In genomic region chr9:107571534-107572326, GRCm38 (mm10) we compare ENCODE assay signal across 8 mouse cellular contexts. TPM values are rescaled to one million over a fixed set of nuclear protein-coding genes. Genes with fewer than 3 reads are reported as not detected.
DNase-seq lines count a peak whose midpoint lies in the region; ATAC-seq and TF ChIP-seq lines count a peak whose summit lies in the region.

No protein-coding gene starts in this region.

- peak; percentile 69 for DNase-seq in kidney, adult 2 months
- no peak for DNase-seq in kidney, postnatal 10 days
- peak; percentile 59 for DNase-seq in liver, adult 2 months (ENCODE audit: extremely low read depth, low read depth, low spot score)
- no peak for DNase-seq in frontal cortex, postnatal 36 days (ENCODE audit: low spot score in 2 of 2)
- DNase-seq in testis, postnatal 14 days (ENCODE audit: low spot score): no peak
- no peak for DNase-seq in natural killer cell, adult 2 months (ENCODE audit: low spot score in 2 of 2)

- peaks cover 35% of the 10 kb centered on the region; the same call in 1 of the 2 replicates for H3K4me1 ChIP-seq in kidney, adult 2 months (ENCODE audit: control insufficient read depth, insufficient read depth, low read length)
- peaks cover 55% of the 10 kb centered on the region for H3K4me1 ChIP-seq in heart, embryonic 13.5 days
- peaks cover 35% of the 10 kb centered on the region for H3K4me1 ChIP-seq in liver, adult 2 months (ENCODE audit: control insufficient read depth, insufficient read depth, low read length)
- peaks cover 35% of the 10 kb centered on the region for H3K4me1 ChIP-seq in neural tube, embryonic 14.5 days (ENCODE audit: control insufficient read depth, insufficient read depth, low read length)

- peak overlapping the region; percentile 93 for H3K9ac ChIP-seq in heart, embryonic 13.5 days
- H3K9ac ChIP-seq in liver, adult 2 months (ENCODE audit: low read depth, low read length): peak overlapping the region; percentile 82
- H3K9ac ChIP-seq in neural tube, embryonic 14.5 days (replicated peaks; ENCODE audit: low read depth, low read length): no peak overlapping the region

- no peak for TF ChIP-seq CTCF in kidney, adult 2 months (conservative IDR thresholded peaks at IDR 0.05; ENCODE audit: insufficient read depth, insufficient read length, low read depth, low read length)
- no peak for TF ChIP-seq CTCF in liver, adult 2 months (IDR thresholded peaks at IDR 0.05; ENCODE audit: low read depth, low read length)

- no peak for ATAC-seq in heart, embryonic 13.5 days (ENCODE audit: extremely low read depth, insufficient number of reproducible peaks, low FRiP score, low TSS enrichment)
- ATAC-seq in neural tube, embryonic 14.5 days (ENCODE audit: low read depth): no peak

- no peak for TF ChIP-seq POLR2A in kidney, adult 2 months (IDR thresholded peaks at IDR 0.05; ENCODE audit: low read depth, low read length)
- TF ChIP-seq POLR2A in liver, adult 2 months (IDR thresholded peaks at IDR 0.05; ENCODE audit: extremely low read depth, insufficient read depth, low read length): no peak

- peaks cover 24% of the 10 kb centered on the region; the same call in 1 of the 2 replicates for H3K79me2 ChIP-seq in liver, adult 2 months (ENCODE audit: control insufficient read depth, insufficient read depth, low read length)

- peak overlapping the region; percentile 60 for H3K27ac ChIP-seq in kidney, adult 2 months (ENCODE audit: insufficient read depth, low read depth, low read length)
- peak overlapping the region; percentile 21; the same call in 1 of the 2 replicates for H3K27ac ChIP-seq in heart, embryonic 13.5 days (replicated peaks)
- H3K27ac ChIP-seq in liver, adult 2 months (replicated peaks; ENCODE audit: insufficient read depth, low read depth, low read length): peak overlapping the region; percentile 94
- H3K27ac ChIP-seq in neural tube, embryonic 14.5 days (ENCODE audit: low read depth, low read length): no peak overlapping the region

- H3K36me3 ChIP-seq in kidney, adult 2 months (ENCODE audit: control insufficient read depth, insufficient read depth, low read length): no peaks in the 10 kb centered on the region; the same call in 1 of the 2 replicates
- H3K36me3 ChIP-seq in heart, embryonic 13.5 days: peaks cover 47% of the 10 kb centered on the region
- peaks cover 7% of the 10 kb centered on the region for H3K36me3 ChIP-seq in liver, adult 2 months (ENCODE audit: control insufficient read depth, insufficient read depth, low read length)
- peaks cover 24% of the 10 kb centered on the region for H3K36me3 ChIP-seq in neural tube, embryonic 14.5 days (ENCODE audit: control insufficient read depth, insufficient read depth, low read length)

- peak overlapping the region; percentile 81 for H3K4me2 ChIP-seq in heart, embryonic 13.5 days
- 0 out of 2 replicates have a peak overlapping the region, but pooled peaks have one; percentile 95 for H3K4me2 ChIP-seq in neural tube, embryonic 14.5 days (ENCODE audit: low read depth, low read length)

- H3K9me3 ChIP-seq in heart, embryonic 13.5 days: no peaks in the 10 kb centered on the region
- H3K9me3 ChIP-seq in neural tube, embryonic 14.5 days (ENCODE audit: control insufficient read depth, low read length): no peaks in the 10 kb centered on the region

- H3K4me3 ChIP-seq in kidney, adult 2 months (ENCODE audit: insufficient read depth, low read depth, low read length): peak overlapping the region; percentile 81; the same call in 1 of the 2 replicates
- H3K4me3 ChIP-seq in heart, embryonic 13.5 days: peak overlapping the region; percentile 87
- peak overlapping the region; percentile 83 for H3K4me3 ChIP-seq in liver, adult 2 months (ENCODE audit: insufficient read depth, low read depth, low read length)
- no peak overlapping the region for H3K4me3 ChIP-seq in neural tube, embryonic 14.5 days (ENCODE audit: low read depth, low read length)

- no peaks in the 10 kb centered on the region for H3K27me3 ChIP-seq in kidney, adult 2 months (replicated peaks; ENCODE audit: control insufficient read depth, insufficient read depth, low read length)
- H3K27me3 ChIP-seq in heart, embryonic 13.5 days (replicated peaks): no peaks in the 10 kb centered on the region
- H3K27me3 ChIP-seq in liver, adult 2 months (ENCODE audit: control insufficient read depth, insufficient read depth, low read length): no peaks in the 10 kb centered on the region
- H3K27me3 ChIP-seq in neural tube, embryonic 14.5 days (ENCODE audit: control insufficient read depth, insufficient read depth, low read length): no peaks in the 10 kb centered on the region

- WGBS in kidney, adult 2 months: 80% methylated on average over 22 of the region's 22 CpGs
- 85% methylated on average over 22 of the region's 22 CpGs for WGBS in heart, embryonic 13.5 days
- WGBS in liver, adult 2 months: 68% methylated on average over 22 of the region's 22 CpGs
- WGBS in neural tube, embryonic 14.5 days: 94% methylated on average over 22 of the region's 22 CpGs

RNA-seq across cellular contexts. Expression of gene Hyal2, which starts 4.0 kb away (rescaled TPM):
- 103 and 155 TPM in 2 replicates for polyA plus RNA-seq in kidney, adult 2 months (2012; rRNA removed)
- 94.0 and 104 TPM in 2 replicates for polyA plus RNA-seq in heart, embryonic 13.5 days (2015; fragmentation: Nextera tagmentation; extraction: Ambion mirVana)
- total RNA-seq in liver, adult 2 months (2014; rRNA removed): 38.4 and 49.0 TPM in 2 replicates
- polyA plus RNA-seq in liver, adult 2 months (2012; rRNA removed): 64.1 and 66.3 TPM in 2 replicates
- polyA plus RNA-seq in neural tube, embryonic 14.5 days (2014; fragmentation: Nextera tagmentation; extraction: Ambion mirVana): 60.3 and 70.0 TPM in 2 replicates

RNA-seq across cellular contexts. Expression of gene Hyal1, which starts 5.0 kb away (rescaled TPM):
- 8.1 and 9.4 TPM in 2 replicates for polyA plus RNA-seq in kidney, adult 2 months (2012; rRNA removed)
- 6.3 and 7.5 TPM in 2 replicates for polyA plus RNA-seq in heart, embryonic 13.5 days (2015; fragmentation: Nextera tagmentation; extraction: Ambion mirVana)
- 33.2 TPM in 2 replicates for total RNA-seq in liver, adult 2 months (2014; rRNA removed)
- 35.1 and 43.4 TPM in 2 replicates for polyA plus RNA-seq in liver, adult 2 months (2012; rRNA removed)
- 3.1 and 4.7 TPM in 2 replicates for polyA plus RNA-seq in neural tube, embryonic 14.5 days (2014; fragmentation: Nextera tagmentation; extraction: Ambion mirVana)

RNA-seq across cellular contexts. Expression of gene Naa80, which starts 7.0 kb away (rescaled TPM):
- 43.0 and 62.8 TPM in 2 replicates for polyA plus RNA-seq in kidney, adult 2 months (2012; rRNA removed)
- 13.9 and 14.6 TPM in 2 replicates for polyA plus RNA-seq in heart, embryonic 13.5 days (2015; fragmentation: Nextera tagmentation; extraction: Ambion mirVana)
- 12.3 and 12.8 TPM in 2 replicates for total RNA-seq in liver, adult 2 months (2014; rRNA removed)
- polyA plus RNA-seq in liver, adult 2 months (2012; rRNA removed): 88.5 and 130 TPM in 2 replicates
- 13.3 and 15.6 TPM in 2 replicates for polyA plus RNA-seq in neural tube, embryonic 14.5 days (2014; fragmentation: Nextera tagmentation; extraction: Ambion mirVana)

RNA-seq across cellular contexts. Expression of gene Tusc2, which starts 8.7 kb away (rescaled TPM):
- 82.5 and 93.8 TPM in 2 replicates for polyA plus RNA-seq in kidney, adult 2 months (2012; rRNA removed)
- 44.5 and 51.6 TPM in 2 replicates for polyA plus RNA-seq in heart, embryonic 13.5 days (2015; fragmentation: Nextera tagmentation; extraction: Ambion mirVana)
- 22.6 and 27.4 TPM in 2 replicates for total RNA-seq in liver, adult 2 months (2014; rRNA removed)
- polyA plus RNA-seq in liver, adult 2 months (2012; rRNA removed): 52.8 and 58.1 TPM in 2 replicates
- polyA plus RNA-seq in neural tube, embryonic 14.5 days (2014; fragmentation: Nextera tagmentation; extraction: Ambion mirVana): 111 and 126 TPM in 2 replicates

RNA-seq across cellular contexts. Expression of gene Hyal3, which starts 8.9 kb away (rescaled TPM):
- 1.6 and 2.1 TPM in 2 replicates for polyA plus RNA-seq in kidney, adult 2 months (2012; rRNA removed)
- polyA plus RNA-seq in heart, embryonic 13.5 days (2015; fragmentation: Nextera tagmentation; extraction: Ambion mirVana): 0.48 and 0.68 TPM in 2 replicates
- total RNA-seq in liver, adult 2 months (2014; rRNA removed): 0.13 and 0.18 TPM in 2 replicates
- 0.29 and 0.54 TPM in 2 replicates for polyA plus RNA-seq in liver, adult 2 months (2012; rRNA removed)
- 1.5 and 2.1 TPM in 2 replicates for polyA plus RNA-seq in neural tube, embryonic 14.5 days (2014; fragmentation: Nextera tagmentation; extraction: Ambion mirVana)

Comparison
In these comparisons a context has a peak if more than half of its experiments do, and no peak if none do; other contexts are left out.
1. DNase-seq: peak in kidney, adult 2 months (single experiment) and liver, adult 2 months (single experiment); none in kidney, postnatal 10 days (single experiment), frontal cortex, postnatal 36 days (0 of 2), testis, postnatal 14 days (single experiment) and natural killer cell, adult 2 months (0 of 2).